Mouse (Mus musculus): Measurements from ENCODE around the gene Kcnh7. TPM values are rescaled to one million over a fixed set of nuclear protein-coding genes. Genes with fewer than 3 reads are reported as not detected.

Gene Kcnh7
- polyA plus RNA-seq, 1 experiment, result not detected

DNA sequence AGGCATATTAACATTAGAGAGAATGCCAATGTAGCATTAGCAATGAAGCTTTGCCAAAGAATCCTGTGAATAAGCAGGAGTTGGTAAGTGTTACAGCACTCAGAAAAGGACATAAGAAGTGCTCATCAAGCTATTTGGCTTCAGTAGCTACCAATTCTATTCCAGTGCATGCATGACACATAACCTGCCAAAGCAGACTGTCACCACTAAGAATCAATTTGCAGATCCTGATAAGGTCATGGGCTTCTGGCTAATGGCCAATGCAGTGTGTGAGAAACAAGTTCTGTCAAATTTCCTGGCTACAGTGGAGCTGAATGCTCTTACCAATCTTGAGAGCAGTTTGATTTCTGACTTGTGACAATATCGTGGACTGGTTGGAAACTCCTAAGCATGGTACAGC, 341.5 kb downstream of the Kcnh7 start:
- no peaks in the 10 kb centered on the region for H3K36me3 ChIP-seq (replicated peaks; ENCODE audit: low read length)
- no peaks in the 10 kb centered on the region for H3K27me3 ChIP-seq (replicated peaks)
- no peaks in the 10 kb centered on the region for H3K4me1 ChIP-seq
- no peaks in the 10 kb centered on the region for H3K9me3 ChIP-seq
- no peak overlapping the region for H3K4me3 ChIP-seq (replicated peaks)
- TF ChIP-seq FLI1 (IDR thresholded peaks at IDR 0.05; ENCODE audit: low read length) (no peak), GATA1 (IDR thresholded peaks at IDR 0.05; ENCODE audit: borderline replicate concordance, low read length) (no peak)

DNA sequence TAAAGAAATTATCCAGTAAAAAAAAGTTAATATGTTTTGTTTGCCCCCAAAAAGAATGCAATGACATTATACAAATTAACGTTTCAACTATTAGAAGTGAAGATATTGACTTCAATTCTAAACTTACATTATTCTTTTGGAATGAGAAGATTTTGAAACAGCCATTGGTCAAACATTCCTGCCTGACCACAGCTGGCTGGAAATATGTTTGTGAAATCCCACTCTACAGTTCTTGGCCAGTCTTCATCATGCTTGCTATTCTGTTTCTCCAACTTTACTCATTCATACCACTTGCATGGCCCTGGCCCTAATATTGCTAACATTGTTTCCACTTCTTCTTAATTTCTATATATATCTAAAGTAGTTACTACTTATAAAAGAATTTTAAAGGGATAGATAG, 349.8 kb downstream of the Kcnh7 start:
- no peaks in the 10 kb centered on the region for H3K4me1 ChIP-seq
- H3K36me3 ChIP-seq (replicated peaks; ENCODE audit: low read length), result no peaks in the 10 kb centered on the region
- H3K9me3 ChIP-seq, result no peaks in the 10 kb centered on the region
- no peaks in the 10 kb centered on the region for H3K27me3 ChIP-seq (replicated peaks)
- TF ChIP-seq FLI1 (IDR thresholded peaks at IDR 0.05; ENCODE audit: low read length) (no peak), GATA1 (IDR thresholded peaks at IDR 0.05; ENCODE audit: borderline replicate concordance, low read length) (no peak)
- no peak overlapping the region for H3K4me3 ChIP-seq (replicated peaks)

DNA sequence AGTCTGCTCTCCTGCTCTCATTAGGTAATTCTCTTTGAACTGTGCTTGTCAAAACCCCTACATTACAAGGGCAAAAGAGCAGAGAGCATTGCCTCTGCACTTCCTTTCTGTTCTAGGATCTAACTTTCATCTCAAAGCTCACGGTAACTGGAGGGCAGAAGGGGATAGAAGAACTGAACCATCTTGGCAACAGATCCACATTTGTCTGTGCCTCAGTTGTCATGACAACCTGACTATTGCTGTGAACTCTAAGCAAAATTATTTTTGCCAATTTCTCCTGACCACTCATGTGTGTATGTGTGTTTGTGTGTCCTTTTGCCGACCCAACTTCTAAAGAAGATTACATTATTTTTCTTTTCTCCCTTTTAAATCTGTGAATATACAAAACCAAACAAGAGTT, 364.9 kb downstream of the Kcnh7 start:
- Histone ChIP-seq H3K27me3 (replicated peaks) (no peaks in the 10 kb centered on the region), H3K4me1 (no peaks in the 10 kb centered on the region)
- TF ChIP-seq GATA1 (IDR thresholded peaks at IDR 0.05; ENCODE audit: borderline replicate concordance, low read length) (no peak), FLI1 (IDR thresholded peaks at IDR 0.05; ENCODE audit: low read length) (no peak)

DNA sequence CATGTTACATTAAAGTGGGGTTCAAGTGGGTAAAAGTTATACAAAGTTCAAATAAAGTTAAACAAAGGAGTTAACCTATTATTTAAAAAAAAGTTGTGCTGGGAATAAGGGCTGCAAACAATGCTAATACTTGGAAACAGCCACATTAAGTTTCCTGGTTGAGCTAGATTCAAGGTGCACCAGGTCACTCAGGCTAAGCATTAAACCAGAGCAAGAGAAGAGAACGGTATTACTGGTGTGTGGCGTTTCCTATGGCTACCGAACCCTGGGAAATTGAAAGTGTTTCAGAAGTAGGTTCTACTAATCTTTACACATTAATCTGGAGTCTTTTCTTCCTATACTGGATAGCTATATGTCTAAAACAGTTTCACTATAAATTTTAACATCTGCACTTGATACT, 368.1 kb downstream of the Kcnh7 start:
- Histone ChIP-seq H3K27me3 (replicated peaks) (no peaks in the 10 kb centered on the region), H3K4me1 (no peaks in the 10 kb centered on the region), H3K4me3 (replicated peaks) (no peak overlapping the region), H3K36me3 (replicated peaks; ENCODE audit: low read length) (no peaks in the 10 kb centered on the region), H3K9me3 (no peaks in the 10 kb centered on the region)
- no peak for TF ChIP-seq GATA1 (IDR thresholded peaks at IDR 0.05; ENCODE audit: borderline replicate concordance, low read length)
- TF ChIP-seq FLI1 (IDR thresholded peaks at IDR 0.05; ENCODE audit: low read length), result no peak

More for the DNA sequence above, 364.9 kb downstream of the Kcnh7 start:
- H3K9me3 ChIP-seq, result no peaks in the 10 kb centered on the region
- H3K36me3 ChIP-seq (replicated peaks; ENCODE audit: low read length), result no peaks in the 10 kb centered on the region
- no peak overlapping the region for H3K4me3 ChIP-seq (replicated peaks)

DNA sequence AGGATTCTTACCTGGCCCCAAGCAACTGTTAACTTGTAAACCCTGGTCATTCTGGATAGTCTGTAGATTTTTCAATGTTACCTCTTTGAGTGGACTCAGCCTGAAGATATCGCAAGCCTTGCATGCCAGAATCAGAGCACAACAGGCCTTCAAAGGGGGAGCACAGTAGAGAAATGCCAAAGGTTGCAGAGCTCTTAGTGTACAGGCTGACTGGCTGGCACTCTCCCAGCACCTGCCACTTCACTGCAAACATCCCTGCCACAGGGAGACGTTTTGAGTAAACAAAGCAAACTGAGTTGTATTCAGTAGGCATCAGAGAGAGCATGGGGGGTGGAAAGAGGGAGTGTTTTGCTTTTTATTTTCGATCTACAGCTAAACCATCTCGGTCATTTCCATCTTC, 375.3 kb downstream of the Kcnh7 start:
- Histone ChIP-seq H3K4me1 (no peaks in the 10 kb centered on the region), H3K4me3 (replicated peaks) (no peak overlapping the region), H3K9me3 (no peaks in the 10 kb centered on the region), H3K36me3 (replicated peaks; ENCODE audit: low read length) (no peaks in the 10 kb centered on the region), H3K27me3 (replicated peaks) (no peaks in the 10 kb centered on the region)
- no peak for TF ChIP-seq FLI1 (IDR thresholded peaks at IDR 0.05; ENCODE audit: low read length)
- TF ChIP-seq GATA1 (IDR thresholded peaks at IDR 0.05; ENCODE audit: borderline replicate concordance, low read length), result no peak

DNA sequence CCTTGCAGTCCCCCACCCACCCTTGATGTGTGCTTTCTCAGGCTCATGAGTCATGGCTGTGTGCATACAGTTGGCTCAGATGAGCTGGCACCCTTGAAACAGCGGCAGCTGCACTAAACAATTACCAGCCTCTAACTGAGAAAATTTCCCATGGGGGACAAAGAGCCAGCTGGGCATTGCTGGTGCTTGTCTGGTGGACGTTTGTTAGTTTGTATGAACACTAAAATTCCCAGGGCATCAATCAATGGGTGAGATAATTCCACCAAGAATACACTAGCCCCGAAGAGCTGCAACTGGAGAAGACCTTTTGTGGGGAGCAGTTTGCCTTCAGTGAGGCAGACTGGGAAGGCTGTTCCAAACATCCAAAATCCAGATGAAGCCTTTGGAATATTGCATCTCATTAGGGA, 376.6 kb downstream of the Kcnh7 start:
- H3K9me3 ChIP-seq, result no peaks in the 10 kb centered on the region
- no peak overlapping the region for H3K4me3 ChIP-seq (replicated peaks)
- H3K4me1 ChIP-seq, result no peaks in the 10 kb centered on the region
- H3K36me3 ChIP-seq (replicated peaks; ENCODE audit: low read length), result no peaks in the 10 kb centered on the region
- TF ChIP-seq FLI1 (IDR thresholded peaks at IDR 0.05; ENCODE audit: low read length), result no peak
- H3K27me3 ChIP-seq (replicated peaks), result no peaks in the 10 kb centered on the region

DNA sequence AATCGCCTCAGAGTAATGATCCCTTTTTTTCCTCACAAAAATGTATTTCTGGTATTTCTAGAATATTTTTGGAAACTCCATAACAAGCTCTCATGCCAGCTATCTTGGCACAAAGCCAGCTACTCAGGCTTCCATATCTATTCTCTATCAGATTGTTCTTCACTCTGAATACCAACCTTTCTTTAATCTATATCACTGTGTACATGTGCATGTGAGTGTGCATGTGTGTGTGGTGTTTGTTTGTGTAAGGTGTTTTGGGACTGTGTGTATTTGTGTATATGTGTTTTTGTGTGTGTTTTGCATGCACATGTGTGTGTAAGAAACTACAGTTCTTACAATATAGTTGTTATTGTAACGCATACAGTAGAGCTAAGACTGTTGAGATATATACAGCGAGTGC, 377.2 kb downstream of the Kcnh7 start:
- Histone ChIP-seq H3K4me1 (no peaks in the 10 kb centered on the region), H3K36me3 (replicated peaks; ENCODE audit: low read length) (no peaks in the 10 kb centered on the region), H3K9me3 (peaks cover 5% of the 10 kb centered on the region; the same call in 1 of the 2 replicates), H3K4me3 (replicated peaks) (no peak overlapping the region), H3K27me3 (replicated peaks) (no peaks in the 10 kb centered on the region)
- TF ChIP-seq GATA1 (IDR thresholded peaks at IDR 0.05; ENCODE audit: borderline replicate concordance, low read length) (no peak), FLI1 (IDR thresholded peaks at IDR 0.05; ENCODE audit: low read length) (no peak)

DNA sequence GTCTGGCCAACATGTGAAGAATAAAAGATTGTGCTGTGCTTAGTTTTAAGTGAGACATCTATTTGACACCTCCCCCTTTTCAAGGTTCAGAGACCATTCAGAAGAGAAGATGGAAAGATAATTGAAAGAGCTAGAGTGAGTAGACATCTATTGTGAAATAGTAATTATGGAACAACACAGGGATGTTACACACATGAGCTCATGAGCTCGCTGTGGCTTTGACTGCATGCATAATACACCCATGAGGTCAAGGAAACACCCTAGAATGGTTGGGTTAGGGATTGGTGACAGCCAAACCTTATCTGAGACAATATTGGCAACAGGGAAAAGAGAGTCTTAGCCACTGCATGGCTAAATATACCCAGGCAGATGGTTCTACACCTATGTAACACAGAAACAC, 380.1 kb downstream of the Kcnh7 start:
- TF ChIP-seq FLI1 (IDR thresholded peaks at IDR 0.05; ENCODE audit: low read length) (no peak), GATA1 (IDR thresholded peaks at IDR 0.05; ENCODE audit: borderline replicate concordance, low read length) (no peak)
- no peaks in the 10 kb centered on the region for H3K27me3 ChIP-seq (replicated peaks)
- no peak overlapping the region for H3K4me3 ChIP-seq (replicated peaks)
- no peaks in the 10 kb centered on the region for H3K36me3 ChIP-seq (replicated peaks; ENCODE audit: low read length)
- no peaks in the 10 kb centered on the region for H3K4me1 ChIP-seq
- peaks cover 9% of the 10 kb centered on the region; the same call in 1 of the 2 replicates for H3K9me3 ChIP-seq

DNA sequence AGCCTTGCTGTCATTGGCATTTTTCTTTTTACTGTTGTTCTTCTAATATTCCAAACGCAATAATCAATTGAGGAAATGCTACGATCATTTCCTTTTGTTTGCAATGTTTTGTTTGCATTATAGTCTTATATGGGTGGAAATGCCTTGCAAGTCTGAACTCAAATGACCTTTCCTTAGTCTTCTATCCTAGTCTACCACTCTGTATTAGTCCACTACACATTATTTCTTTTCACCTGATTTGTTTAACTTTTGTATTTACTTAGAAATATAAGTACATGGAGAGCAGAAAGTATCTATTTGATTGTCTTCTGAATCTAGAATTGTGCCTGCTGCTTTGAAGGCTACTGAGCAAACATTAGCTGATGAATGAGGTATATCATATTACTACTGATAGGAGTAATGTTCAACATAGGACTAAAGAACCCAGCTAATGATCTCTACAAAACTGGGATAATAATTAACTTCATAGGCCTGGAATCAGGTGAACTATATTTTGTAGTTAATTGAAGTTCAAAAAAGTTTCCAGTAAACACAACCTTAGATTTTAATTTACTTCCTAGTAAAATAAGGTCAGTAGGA, 399.5 kb downstream of the Kcnh7 start:
- Histone ChIP-seq H3K36me3 (replicated peaks; ENCODE audit: low read length) (no peaks in the 10 kb centered on the region), H3K27me3 (replicated peaks) (no peaks in the 10 kb centered on the region), H3K9me3 (no peaks in the 10 kb centered on the region), H3K4me3 (replicated peaks) (no peak overlapping the region), H3K4me1 (no peaks in the 10 kb centered on the region)
- TF ChIP-seq FLI1 (IDR thresholded peaks at IDR 0.05; ENCODE audit: low read length) (no peak), GATA1 (IDR thresholded peaks at IDR 0.05; ENCODE audit: borderline replicate concordance, low read length) (no peak)

DNA sequence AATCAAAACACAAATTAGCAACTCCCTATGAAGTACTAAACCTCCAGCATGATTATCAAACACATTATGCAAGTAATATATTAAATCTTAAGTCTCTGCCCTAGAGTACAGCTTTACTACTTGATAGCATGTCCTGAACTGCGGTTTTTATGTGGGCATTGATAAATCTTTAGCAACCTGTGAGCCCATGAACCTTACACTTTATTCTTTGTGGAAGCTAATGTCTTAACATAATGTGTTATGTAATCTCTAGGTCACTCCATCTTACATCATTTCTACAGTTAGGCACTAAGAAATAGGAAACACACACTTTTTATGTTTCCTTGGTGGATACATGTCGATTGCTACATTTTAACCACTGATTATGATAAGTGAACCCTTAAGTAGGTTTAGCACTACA, 437.8 kb downstream of the Kcnh7 start:
- Histone ChIP-seq H3K4me1 (no peaks in the 10 kb centered on the region), H3K9me3 (no peaks in the 10 kb centered on the region), H3K4me3 (replicated peaks) (no peak overlapping the region), H3K36me3 (replicated peaks; ENCODE audit: low read length) (no peaks in the 10 kb centered on the region), H3K27me3 (replicated peaks) (no peaks in the 10 kb centered on the region)
- no peak for TF ChIP-seq GATA1 (IDR thresholded peaks at IDR 0.05; ENCODE audit: borderline replicate concordance, low read length)

DNA sequence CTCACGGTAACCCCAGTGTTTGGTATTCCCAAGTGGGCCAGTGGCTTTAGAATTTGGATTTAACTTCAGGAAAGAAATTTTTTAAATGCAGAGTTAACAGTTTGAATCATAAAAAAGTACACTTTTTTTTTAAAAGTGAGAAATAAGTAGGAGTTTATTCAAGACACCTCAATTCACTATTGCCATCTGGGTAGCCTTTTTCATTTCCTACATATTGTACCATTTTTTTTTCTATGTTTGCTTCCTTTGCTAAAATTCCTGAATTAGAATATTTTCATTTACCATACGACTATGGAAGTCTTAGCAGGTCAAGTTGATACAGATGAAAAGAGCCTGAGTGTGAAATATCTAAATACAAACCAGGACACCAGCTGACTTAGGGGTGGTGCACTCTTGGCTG, 441.0 kb downstream of the Kcnh7 start:
- Histone ChIP-seq H3K9me3 (no peaks in the 10 kb centered on the region), H3K36me3 (replicated peaks; ENCODE audit: low read length) (no peaks in the 10 kb centered on the region), H3K27me3 (replicated peaks) (no peaks in the 10 kb centered on the region), H3K4me3 (replicated peaks) (no peak overlapping the region), H3K4me1 (no peaks in the 10 kb centered on the region)
- TF ChIP-seq GATA1 (IDR thresholded peaks at IDR 0.05; ENCODE audit: borderline replicate concordance, low read length) (no peak), FLI1 (IDR thresholded peaks at IDR 0.05; ENCODE audit: low read length) (no peak)
